In the genomic region with DNA sequence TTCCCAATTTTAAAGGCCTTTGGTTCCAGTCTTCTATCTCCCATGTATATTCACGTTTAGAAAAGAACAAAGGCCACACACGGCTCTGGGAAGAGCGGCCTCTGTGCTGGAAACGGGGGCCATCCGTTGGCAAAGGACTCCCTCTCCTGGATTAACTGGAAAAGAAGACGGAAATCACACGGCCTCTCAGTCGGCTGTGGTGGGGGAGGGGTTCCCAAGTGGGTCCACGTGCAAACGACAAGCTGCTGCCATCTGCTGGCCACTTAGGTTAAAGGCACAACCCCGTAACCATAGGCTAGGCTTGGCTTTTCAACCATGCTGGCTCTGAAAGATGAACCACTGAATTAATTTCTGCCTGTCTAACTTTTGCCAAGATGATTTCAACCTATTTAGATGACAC, we compare ENCODE assay signal across 8 mouse cellular contexts.
A peak's percentile ranks its signal among the peaks of the same experiment; 100 is the strongest.
DNase-seq lines count a peak whose midpoint lies in the region; ATAC-seq lines count a peak whose summit lies in the region.

No protein-coding gene starts in this region.

- WGBS in hindbrain, embryonic 13.5 days = under 1% methylated on average over 11 of the region's 11 CpGs

- H3K9me3 ChIP-seq in hindbrain, embryonic 13.5 days = no peaks in the 10 kb centered on the region

- peaks cover 4% of the 10 kb centered on the region; the same call in 1 of the 2 replicates for H3K27me3 ChIP-seq in hindbrain, embryonic 13.5 days

- ATAC-seq in hindbrain, embryonic 13.5 days (ENCODE audit: low FRiP score) = peak; percentile 94

- no peaks in the 10 kb centered on the region for H3K36me3 ChIP-seq in hindbrain, embryonic 13.5 days

- H3K4me1 ChIP-seq in hindbrain, embryonic 13.5 days (replicated peaks) = peaks cover 33% of the 10 kb centered on the region

- H3K27ac ChIP-seq in hindbrain, embryonic 13.5 days = peak overlapping the region; percentile 85

- H3K9ac ChIP-seq in hindbrain, embryonic 13.5 days = peak overlapping the region; percentile 19; the same call in 1 of the 2 replicates

- no peak overlapping the region for H3K4me2 ChIP-seq in hindbrain, embryonic 13.5 days

- peak; percentile 99 for DNase-seq in NIH3T3 (ENCODE audit: low read depth)
- DNase-seq in cerebellum, postnatal 10 days = peak; percentile 100
- peak; percentile 97 for DNase-seq in frontal cortex, postnatal 25 days (ENCODE audit: low spot score in 2 of 2)
- DNase-seq in layer of hippocampus, postnatal 14 days (ENCODE audit: low spot score in 2 of 2) = peak; percentile 95 to 97
- peak; percentile 97 for DNase-seq in lung, postnatal 10 days
- peak; percentile 92 for DNase-seq in ovary, postnatal 36 days (ENCODE audit: low spot score)
- DNase-seq in thymus, postnatal 14 days = peak; percentile 92

- no peak overlapping the region for H3K4me3 ChIP-seq in hindbrain, embryonic 13.5 days
